Mouse (Mus musculus): ENCODE data around the gene Ttc21a.

Gene Ttc21a

GRCm38 (mm10) chr9:119976704-119977556 is 39.5 kb downstream of the Ttc21a start:
- no peak for DNase-seq

- peak; percentile 28 to 30 for DNase-seq
Measured at GRCm38 (mm10) chr9:119977557-119978060, 40.2 kb downstream of the Ttc21a start.

- DNase-seq, result peak; percentile 22 to 38
Measured at GRCm38 (mm10) chr9:119978151-119978810, 40.9 kb downstream of the Ttc21a start.

- DNase-seq, result peak; percentile 42 to 61
Measured at GRCm38 (mm10) chr9:119978811-119979441, 41.5 kb downstream of the Ttc21a start.

- peak; percentile 38 to 40 for DNase-seq
Measured at GRCm38 (mm10) chr9:119979749-119980148, 42.3 kb downstream of the Ttc21a start.

GRCm38 (mm10) chr9:119980770-119981182 is 43.4 kb downstream of the Ttc21a start:
- no peak for DNase-seq

- peak; percentile 25 to 29 for DNase-seq
Measured at GRCm38 (mm10) chr9:119981183-119982179, 44.1 kb downstream of the Ttc21a start.

GRCm38 (mm10) chr9:119982241-119982811 is 44.9 kb downstream of the Ttc21a start:
- DNase-seq, result peak; percentile 56 to 67

GRCm38 (mm10) chr9:119982956-119983551 is 45.6 kb downstream of the Ttc21a start:
- DNase-seq, result peak; percentile 52 to 60

- DNase-seq, result peak; percentile 89 to 93
Measured at GRCm38 (mm10) chr9:119983585-119984535, 46.5 kb downstream of the Ttc21a start.

GRCm38 (mm10) chr9:119984536-119985011 is 47.2 kb downstream of the Ttc21a start, which contains the start of gene Csrnp1:
Gene Csrnp1, minus strand, starts transcription at chr9:119984658.
- DNase-seq, result peak; percentile 25 to 37

- no peak for DNase-seq
Measured at GRCm38 (mm10) chr9:119985881-119986574, 48.6 kb downstream of the Ttc21a start.

GRCm38 (mm10) chr9:119988304-119988703 is 50.9 kb downstream of the Ttc21a start:
- no peak for DNase-seq

- DNase-seq, result no peak
Measured at GRCm38 (mm10) chr9:119991310-119991709, 53.9 kb downstream of the Ttc21a start.

GRCm38 (mm10) chr9:119993092-119993844 is 55.9 kb downstream of the Ttc21a start:
- DNase-seq, result no peak

GRCm38 (mm10) chr9:119994207-119994606 is 56.8 kb downstream of the Ttc21a start:
- no peak for DNase-seq

GRCm38 (mm10) chr9:119996080-119996479 is 58.7 kb downstream of the Ttc21a start:
- DNase-seq, result no peak

GRCm38 (mm10) chr9:119998776-119999175 is 61.4 kb downstream of the Ttc21a start:
- no peak for DNase-seq

Data from cerebellum, adult 18-20 months (tissue).